Mouse (Mus musculus): ENCODE measurements around the gene Thbs3. TPM values are rescaled to one million over a fixed set of nuclear protein-coding genes. Genes with fewer than 3 reads are reported as not detected.
A peak's percentile ranks its signal among the peaks of the same experiment; 100 is the strongest.

Thbs3 gene
- total RNA-seq, 4 experiments from 2014 or later, result 14.2 to 24.3 (median 22.2) TPM

GRCm38 (mm10) chr3:89247466-89247865, 32.5 kb downstream of the Thbs3 start:
- DNase-seq (ENCODE audit: low spot score in 2 of 2), result no peak

GRCm38 (mm10) chr3:89250435-89251040, 35.6 kb downstream of the Thbs3 start:
- no peak for DNase-seq (ENCODE audit: low spot score in 2 of 2)

- DNase-seq (ENCODE audit: low spot score in 2 of 2), result no peak
Measured at GRCm38 (mm10) chr3:89251365-89251895, 36.5 kb downstream of the Thbs3 start.

GRCm38 (mm10) chr3:89254994-89255393, 40.0 kb downstream of the Thbs3 start:
- no peak for DNase-seq (ENCODE audit: low spot score in 2 of 2)

GRCm38 (mm10) chr3:89256177-89256576, 41.2 kb downstream of the Thbs3 start:
- DNase-seq (ENCODE audit: low spot score in 2 of 2), result no peak

GRCm38 (mm10) chr3:89259076-89259475, 44.1 kb downstream of the Thbs3 start, which contains the start of gene Dpm3:
TSS of gene Dpm3 (plus strand) at chr3:89259358.
- no peak for DNase-seq (ENCODE audit: low spot score in 2 of 2)

GRCm38 (mm10) chr3:89260211-89260610, 45.2 kb downstream of the Thbs3 start:
- no peak for DNase-seq (ENCODE audit: low spot score in 2 of 2)

- DNase-seq (ENCODE audit: low spot score in 2 of 2), result no peak
Measured at GRCm38 (mm10) chr3:89262417-89262816, 47.4 kb downstream of the Thbs3 start.

GRCm38 (mm10) chr3:89266439-89266893, 51.5 kb downstream of the Thbs3 start:
- peak; percentile 65 to 74 for DNase-seq (ENCODE audit: low spot score in 2 of 2)

- DNase-seq (ENCODE audit: low spot score in 2 of 2), result no peak
Measured at GRCm38 (mm10) chr3:89268916-89269315, 53.9 kb downstream of the Thbs3 start.

- DNase-seq (ENCODE audit: low spot score in 2 of 2), result peak; percentile 67 to 73
Measured at GRCm38 (mm10) chr3:89270051-89270755, 55.2 kb downstream of the Thbs3 start, which contains the start of gene Slc50a1. TSS of gene Slc50a1 (minus strand) at chr3:89270570.

- DNase-seq (ENCODE audit: low spot score in 2 of 2), result peak in 1 of 2 experiments; percentile 84
Measured at GRCm38 (mm10) chr3:89270891-89271290, 55.9 kb downstream of the Thbs3 start.

GRCm38 (mm10) chr3:89271760-89272159, 56.8 kb downstream of the Thbs3 start:
- DNase-seq (ENCODE audit: low spot score in 2 of 2), result no peak

GRCm38 (mm10) chr3:89276061-89276460, 61.1 kb downstream of the Thbs3 start:
- no peak for DNase-seq (ENCODE audit: low spot score in 2 of 2)

Small RNA genes lying within 50 kb of the gene (microRNA-seq; reads per million reads assigned to microRNA genes)
- 5,523 to 6,267 reads per million in 2 experiments for gene Mir92b

Other genes starting within 250 kb of the Thbs3 start
- 100 to 1,000 TPM; 170 to 198 (median 187) TPM for gene Rusc1, start 121.9 kb upstream of the Thbs3 start, total RNA-seq (2022)
- under 1 TPM in 1 of 4 experiments, not detected in 3; 0.21 TPM for gene Gm43738, start 114.1 kb upstream of the Thbs3 start, total RNA-seq (2022)
- 100 to 1,000 TPM in 2 of 4 experiments, 10 to 100 TPM in 2; 84.4 to 129 (median 100) TPM for gene Fdps, start 113.2 kb upstream of the Thbs3 start, total RNA-seq (2022)
- gene Pklr, start 79.0 kb upstream of the Thbs3 start, total RNA-seq (2022), result not detected
- 10 to 100 TPM; 12.3 to 18.2 (median 17.0) TPM for gene Hcn3, start 55.0 kb upstream of the Thbs3 start, total RNA-seq (2022)
- 10 to 100 TPM; 41.2 to 45.3 (median 42.5) TPM for gene Clk2, start 50.4 kb upstream of the Thbs3 start, total RNA-seq (2022)
- gene Scamp3, start 37.7 kb upstream of the Thbs3 start, total RNA-seq (2022), result 10 to 100 TPM; 58.5 to 69.8 (median 63.9) TPM
- gene Fam189b, start 32.0 kb upstream of the Thbs3 start, total RNA-seq (2022), result 10 to 100 TPM; 47.2 to 58.2 (median 52.3) TPM
- 10 to 100 TPM; 52.5 to 62.4 (median 56.1) TPM for gene Gba, start 12.3 kb upstream of the Thbs3 start, total RNA-seq (2022)
- gene Mtx1, start 11.9 kb downstream of the Thbs3 start, total RNA-seq (2022), result 100 to 1,000 TPM in 2 of 4 experiments, 10 to 100 TPM in 2; 95.4 to 105 (median 99.8) TPM
- 1 to 10 TPM in 1 of 4 experiments, under 1 TPM in 3; 0.36 to 1.5 (median 0.67) TPM for gene Muc1, start 13.9 kb downstream of the Thbs3 start, total RNA-seq (2022)
- 10 to 100 TPM; 70.4 to 91.2 (median 83.7) TPM for gene Krtcap2, start 30.8 kb downstream of the Thbs3 start, total RNA-seq (2022)
- gene Trim46, start 31.1 kb downstream of the Thbs3 start, total RNA-seq (2022), result 10 to 100 TPM; 66.2 to 74.6 (median 68.4) TPM
- 10 to 100 TPM; 51.6 to 64.2 (median 54.6) TPM for gene Dpm3, start 44.2 kb downstream of the Thbs3 start, total RNA-seq (2022)
- 10 to 100 TPM; 38.0 to 48.9 (median 45.5) TPM for gene Slc50a1, start 55.4 kb downstream of the Thbs3 start, total RNA-seq (2022)
- 1 to 10 TPM; 5.6 to 8.8 (median 6.8) TPM for gene Efna1, start 66.0 kb downstream of the Thbs3 start, total RNA-seq (2022)
- gene Efna3, start 107.8 kb downstream of the Thbs3 start, total RNA-seq (2022), result 10 to 100 TPM; 50.1 to 61.2 (median 55.3) TPM
- gene Efna4, start 122.8 kb downstream of the Thbs3 start, total RNA-seq (2022), result under 1 TPM in 3 of 4 experiments, not detected in 1; 0.22 to 0.46 (median 0.30) TPM
- gene Adam15, start 134.8 kb downstream of the Thbs3 start, total RNA-seq (2022), result 100 to 1,000 TPM; 104 to 122 (median 108) TPM
- under 1 TPM; 0.32 to 0.77 (median 0.42) TPM for gene Dcst2, start 146.8 kb downstream of the Thbs3 start, total RNA-seq (2022)
- under 1 TPM in 1 of 4 experiments, not detected in 3; 0.61 TPM for gene Dcst1, start 150.1 kb downstream of the Thbs3 start, total RNA-seq (2022)
- gene Zbtb7b, start 179.6 kb downstream of the Thbs3 start, total RNA-seq (2022), result 10 to 100 TPM; 11.3 to 20.3 (median 15.8) TPM
- 1 to 10 TPM; 3.9 to 5.8 (median 4.4) TPM for gene Lenep, start 187.6 kb downstream of the Thbs3 start, total RNA-seq (2022)
- gene Flad1, start 196.7 kb downstream of the Thbs3 start, total RNA-seq (2022), result 10 to 100 TPM; 30.8 to 39.9 (median 35.6) TPM
- gene Cks1b, start 203.2 kb downstream of the Thbs3 start, total RNA-seq (2022), result 1 to 10 TPM; 2.4 to 3.5 (median 2.8) TPM
- gene Shc1, start 203.3 kb downstream of the Thbs3 start, total RNA-seq (2022), result 10 to 100 TPM; 15.1 to 18.7 (median 17.3) TPM
- 10 to 100 TPM; 44.0 to 57.4 (median 48.8) TPM for gene Pygo2, start 215.0 kb downstream of the Thbs3 start, total RNA-seq (2022)
- gene Pbxip1, start 221.5 kb downstream of the Thbs3 start, total RNA-seq (2022), result 10 to 100 TPM; 33.6 to 51.4 (median 41.9) TPM
- gene Pmvk, start 239.4 kb downstream of the Thbs3 start, total RNA-seq (2022), result 10 to 100 TPM; 29.0 to 37.4 (median 31.7) TPM